Mouse (Mus musculus): Measurements from ENCODE around the gene Rasal3.

Rasal3 gene

GRCm38 (mm10) chr17:32403417-32403816, at the start of gene Rasal3:
Gene Rasal3, minus strand, starts transcription at chr17:32403583.
- in situ Hi-C loops (cut with MboI; ENCODE audit: low sequenced_read_pairs) = no loop called here

DNA sequence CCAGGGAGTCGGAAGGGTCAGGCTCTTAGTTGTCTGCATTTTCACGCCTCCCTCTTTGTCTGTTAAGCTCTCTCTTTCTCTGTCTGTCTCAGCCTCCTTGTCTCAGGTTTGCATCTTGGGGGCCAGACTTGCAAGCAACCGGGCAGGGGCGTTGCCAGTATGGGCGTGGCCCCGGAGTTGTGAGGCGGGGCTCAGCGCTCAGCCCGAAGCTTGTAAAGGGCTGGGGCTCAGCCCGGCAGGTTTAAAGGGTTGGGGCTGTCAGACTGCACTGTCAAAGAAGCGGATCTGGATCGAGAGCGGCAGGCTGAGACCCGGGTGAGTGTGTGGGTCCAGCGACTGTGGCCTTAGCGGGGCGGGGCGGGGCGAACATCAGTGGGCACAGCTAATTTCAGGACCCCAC, 49.1 kb upstream of the Rasal3 start, which contains the start of gene Cyp4f39:
Gene Cyp4f39, plus strand, starts transcription at position 242 of the 400 bp plus-strand sequence.
- in situ Hi-C loops (cut with MboI; ENCODE audit: low sequenced_read_pairs) = no loop called here

GRCm38 (mm10) chr17:32450844-32451537, 47.6 kb upstream of the Rasal3 start:
- in situ Hi-C loops (cut with MboI; ENCODE audit: low sequenced_read_pairs) = no loop called here

- in situ Hi-C loops (cut with MboI; ENCODE audit: low sequenced_read_pairs) = no loop called here
Observed at GRCm38 (mm10) chr17:32449042-32449441, 45.7 kb upstream of the Rasal3 start.

- in situ Hi-C loops (cut with MboI; ENCODE audit: low sequenced_read_pairs) = no loop called here
Observed at GRCm38 (mm10) chr17:32447195-32447594, 43.8 kb upstream of the Rasal3 start.

DNA sequence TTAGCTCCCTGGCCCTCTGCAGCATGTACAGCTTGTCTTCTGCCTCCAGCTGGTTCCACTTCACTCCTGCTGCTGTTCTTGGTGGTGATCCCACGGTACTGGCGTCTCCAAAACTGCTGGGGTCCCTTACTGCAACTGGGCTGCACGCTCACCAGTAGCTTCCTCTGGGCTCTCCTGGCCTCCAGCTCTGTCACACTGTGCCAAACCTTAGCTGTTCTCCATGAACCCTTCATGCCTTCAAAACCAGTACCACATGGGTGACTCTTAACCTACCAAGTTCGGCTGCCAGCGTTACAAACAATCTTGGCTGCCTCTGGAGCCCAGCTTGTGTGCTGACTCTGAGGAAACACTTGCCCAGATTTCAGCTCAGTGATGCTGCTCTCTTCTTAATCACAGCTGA, 41.6 kb upstream of the Rasal3 start:
- in situ Hi-C loops (cut with MboI; ENCODE audit: low sequenced_read_pairs) = no loop called here

- in situ Hi-C loops (cut with MboI; ENCODE audit: low sequenced_read_pairs) = no loop called here
Observed at GRCm38 (mm10) chr17:32443245-32443644, 39.9 kb upstream of the Rasal3 start.

DNA sequence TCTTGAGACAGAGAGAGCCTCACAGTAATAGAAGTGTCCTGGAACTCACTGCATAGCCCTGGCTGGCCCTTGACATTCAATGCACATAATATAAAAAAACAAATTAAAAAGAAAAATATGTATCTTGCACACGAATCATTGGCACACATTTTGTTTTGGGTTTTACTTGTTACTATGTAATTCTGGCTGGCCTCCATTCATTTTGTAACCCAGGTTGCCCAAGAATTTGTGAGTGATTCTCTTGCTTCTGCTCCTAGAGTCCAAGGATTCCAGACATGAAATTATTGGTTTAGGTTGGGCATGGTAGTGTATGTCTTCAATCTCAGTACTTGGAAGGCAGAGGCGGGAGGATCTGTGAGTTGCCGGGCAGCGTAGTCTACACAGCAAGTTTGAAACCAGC, 33.7 kb upstream of the Rasal3 start:
- in situ Hi-C loops (cut with MboI; ENCODE audit: low sequenced_read_pairs) = no loop called here

GRCm38 (mm10) chr17:32435151-32435550, 31.8 kb upstream of the Rasal3 start:
- in situ Hi-C loops (cut with MboI; ENCODE audit: low sequenced_read_pairs) = no loop called here

GRCm38 (mm10) chr17:32434324-32434723, 30.9 kb upstream of the Rasal3 start:
- in situ Hi-C loops (cut with MboI; ENCODE audit: low sequenced_read_pairs) = no loop called here

GRCm38 (mm10) chr17:32431972-32432371, 28.6 kb upstream of the Rasal3 start:
- in situ Hi-C loops (cut with MboI; ENCODE audit: low sequenced_read_pairs) = no loop called here

DNA sequence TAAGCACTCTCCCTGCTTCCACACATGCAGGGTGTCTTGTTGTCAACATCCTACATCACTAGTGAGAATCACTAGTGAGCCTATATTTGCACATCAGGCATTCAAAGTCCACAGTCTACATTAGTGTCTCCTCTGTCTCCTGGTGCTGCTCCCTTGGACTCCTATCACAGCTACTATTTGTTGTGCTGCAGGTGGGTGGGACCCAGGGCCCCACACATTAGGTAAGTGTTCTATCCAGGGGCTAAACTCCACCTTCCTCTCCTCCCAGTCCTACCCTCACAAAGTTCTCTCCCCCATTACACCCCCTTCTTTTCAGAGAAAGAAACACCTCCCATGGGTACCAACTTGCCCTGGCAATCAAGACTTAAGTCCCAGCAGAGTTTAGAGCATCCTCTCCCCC, 23.2 kb upstream of the Rasal3 start:
- in situ Hi-C loops (cut with MboI; ENCODE audit: low sequenced_read_pairs) = loop anchor here (5.0 kb wide), 1 partner anchor 84 kb away; no protein-coding TSS in a partner anchor

DNA sequence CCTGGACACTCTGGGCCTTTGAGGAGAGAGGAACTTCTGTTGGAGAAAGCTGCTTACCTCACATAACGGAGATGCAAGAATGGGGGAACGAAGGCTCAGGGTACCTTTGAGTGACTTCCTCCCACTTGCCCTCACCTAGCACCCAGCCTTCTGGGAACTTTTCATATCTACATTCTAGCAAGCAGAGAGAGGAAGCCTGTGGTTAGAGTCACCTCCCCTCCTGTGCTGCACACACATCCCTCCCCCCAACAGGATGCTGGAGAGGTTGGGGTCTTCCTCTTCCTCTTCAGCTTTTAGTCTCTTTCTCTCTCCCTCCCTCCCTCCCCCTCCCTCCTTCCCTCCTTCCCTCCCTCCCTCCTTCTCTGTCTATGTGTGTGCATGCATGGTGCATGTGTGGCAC, 20.7 kb upstream of the Rasal3 start, which contains the start of gene Pglyrp2:
Gene Pglyrp2, minus strand, starts transcription at position 134 of the 400 bp plus-strand sequence.
- in situ Hi-C loops (cut with MboI; ENCODE audit: low sequenced_read_pairs) = no loop called here

DNA sequence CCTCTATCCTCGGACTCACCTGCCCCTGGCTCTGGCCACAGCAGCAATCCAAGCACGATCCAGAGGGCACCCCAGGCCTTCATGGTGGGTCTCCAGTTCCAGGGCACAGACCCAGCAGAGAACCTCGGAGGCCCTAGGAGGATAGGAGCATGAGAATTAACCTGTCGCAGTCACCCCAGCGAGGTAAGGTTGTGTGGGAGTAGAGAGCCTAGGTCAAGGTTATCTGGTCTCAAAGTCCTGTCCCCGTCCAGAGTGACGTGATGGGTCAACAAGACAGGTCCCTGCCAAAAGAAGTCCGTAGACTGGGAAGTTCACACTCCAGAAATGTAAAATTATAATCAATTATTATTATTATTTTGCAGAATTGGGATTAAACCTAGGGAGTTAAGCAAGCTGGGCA, 17.4 kb upstream of the Rasal3 start:
- in situ Hi-C loops (cut with MboI; ENCODE audit: low sequenced_read_pairs) = no loop called here

DNA sequence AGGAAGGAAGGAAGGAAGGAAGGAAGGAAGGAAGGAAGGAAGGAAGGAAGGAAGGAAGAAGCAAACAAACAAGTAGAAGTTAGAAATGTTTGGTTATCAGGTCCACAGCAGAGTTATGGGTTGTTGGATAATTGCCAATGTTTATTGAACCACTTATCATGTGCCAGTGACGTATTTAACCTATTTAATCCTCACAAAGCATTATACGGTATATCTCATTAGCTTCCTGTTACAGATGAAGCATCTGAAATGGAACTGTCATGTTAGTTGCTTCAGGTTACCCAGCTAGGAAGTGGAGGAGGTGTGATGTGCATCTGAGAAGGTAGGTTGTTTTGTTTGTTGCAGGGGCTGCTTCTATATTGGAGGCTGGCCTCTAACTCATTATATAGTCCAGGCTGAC, 16.6 kb upstream of the Rasal3 start:
- in situ Hi-C loops (cut with MboI; ENCODE audit: low sequenced_read_pairs) = no loop called here

DNA sequence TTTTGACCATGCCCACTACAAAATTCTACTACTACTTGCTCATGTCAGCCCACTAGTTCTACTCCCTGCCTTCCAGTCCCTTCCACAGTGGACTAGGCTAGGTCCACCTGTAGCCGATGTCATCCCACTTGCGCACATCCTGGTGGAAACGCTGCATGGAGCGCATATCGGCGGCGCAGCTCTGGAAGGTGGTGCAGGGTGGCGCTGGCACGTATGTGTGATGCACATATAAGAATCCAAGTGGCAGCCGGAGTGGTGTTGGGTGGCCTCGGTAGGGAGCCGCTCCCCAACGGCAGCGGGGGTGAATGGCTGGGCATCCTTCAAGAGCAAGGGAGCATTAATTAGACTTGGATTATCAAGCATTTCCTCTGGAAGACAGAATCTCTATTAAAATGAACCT, 13.4 kb upstream of the Rasal3 start:
- in situ Hi-C loops (cut with MboI; ENCODE audit: low sequenced_read_pairs) = no loop called here

- in situ Hi-C loops (cut with MboI; ENCODE audit: low sequenced_read_pairs) = no loop called here
Observed at GRCm38 (mm10) chr17:32415417-32416020, 12.1 kb upstream of the Rasal3 start.

- in situ Hi-C loops (cut with MboI; ENCODE audit: low sequenced_read_pairs) = no loop called here
Observed at GRCm38 (mm10) chr17:32411898-32412297, 8.5 kb upstream of the Rasal3 start.

DNA sequence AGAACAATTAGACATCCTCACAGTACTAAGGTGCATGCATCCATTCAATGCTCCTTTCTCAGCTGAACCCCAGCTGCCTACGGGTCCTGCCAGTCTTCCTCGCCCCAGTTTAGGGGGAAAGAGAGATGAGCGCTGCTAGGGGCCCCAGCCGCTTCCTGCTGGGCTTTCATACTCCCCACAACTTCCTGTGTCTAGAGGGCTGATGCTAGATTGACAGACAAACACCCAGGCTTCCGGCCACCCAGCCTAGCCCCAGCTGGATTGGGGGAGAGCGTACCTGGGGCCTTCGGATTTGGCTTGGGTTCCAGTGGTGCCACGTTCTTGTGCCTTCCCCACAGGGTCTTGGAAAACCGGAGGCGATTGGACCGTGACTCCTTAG, 615 bp downstream of the Rasal3 start:
- in situ Hi-C loops (cut with MboI; ENCODE audit: low sequenced_read_pairs) = no loop called here

DNA sequence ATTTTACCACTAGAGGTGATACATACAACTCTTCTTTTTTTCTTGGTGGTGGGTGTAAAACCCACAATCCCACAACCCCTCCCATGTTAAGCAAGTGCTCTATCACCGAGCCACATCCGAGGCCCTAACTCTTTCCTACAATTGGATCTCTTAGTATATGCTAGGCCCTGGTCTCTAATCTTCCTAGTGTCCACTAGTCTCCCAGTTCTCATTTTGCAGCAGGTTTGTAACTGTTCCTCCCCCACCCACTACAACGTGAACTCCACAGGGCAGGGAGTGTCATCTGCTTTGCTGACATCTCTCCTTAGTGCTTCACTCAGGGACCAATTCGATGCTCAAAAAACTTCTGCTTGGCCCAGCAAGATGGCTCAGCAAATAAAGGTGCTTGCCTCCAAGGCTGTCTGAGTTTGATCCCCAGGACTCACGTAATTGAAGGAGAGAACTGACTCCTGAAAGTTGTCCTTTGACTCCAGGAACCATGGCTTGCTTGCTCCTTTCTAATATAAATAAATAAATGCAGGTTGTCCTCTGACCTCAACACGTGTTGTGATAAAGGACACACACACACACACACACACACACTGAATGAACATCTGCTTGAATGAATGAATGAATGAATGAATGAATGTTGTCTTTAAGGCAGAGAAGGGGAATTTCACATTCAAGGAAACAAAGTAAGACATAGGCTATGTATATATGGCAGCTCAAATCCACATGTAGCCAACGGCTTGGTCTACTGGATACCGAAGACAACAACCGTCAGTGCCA, 1.2 kb downstream of the Rasal3 start:
- in situ Hi-C loops (cut with MboI; ENCODE audit: low sequenced_read_pairs) = no loop called here

DNA sequence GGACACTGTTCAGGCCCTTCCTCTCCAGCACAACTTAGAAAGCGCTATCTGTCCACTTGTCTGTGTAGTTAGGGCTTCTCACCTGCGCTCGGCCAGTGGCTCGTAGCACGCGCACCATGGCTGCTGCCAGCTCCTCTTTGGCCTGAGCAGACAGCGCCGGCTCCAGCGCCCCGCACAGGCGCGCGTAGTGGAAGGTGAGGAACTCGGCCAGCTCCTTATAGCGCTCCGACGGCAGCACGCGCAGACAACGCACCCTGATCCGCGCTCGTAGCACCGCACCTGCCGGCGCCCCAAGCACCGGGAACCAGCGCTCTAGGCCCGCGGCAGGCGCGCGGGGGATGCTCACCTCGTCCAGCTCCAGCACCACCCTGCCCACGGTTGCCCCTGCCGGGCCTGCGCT, 7.1 kb downstream of the Rasal3 start:
- in situ Hi-C loops (cut with MboI; ENCODE audit: low sequenced_read_pairs) = no loop called here

DNA sequence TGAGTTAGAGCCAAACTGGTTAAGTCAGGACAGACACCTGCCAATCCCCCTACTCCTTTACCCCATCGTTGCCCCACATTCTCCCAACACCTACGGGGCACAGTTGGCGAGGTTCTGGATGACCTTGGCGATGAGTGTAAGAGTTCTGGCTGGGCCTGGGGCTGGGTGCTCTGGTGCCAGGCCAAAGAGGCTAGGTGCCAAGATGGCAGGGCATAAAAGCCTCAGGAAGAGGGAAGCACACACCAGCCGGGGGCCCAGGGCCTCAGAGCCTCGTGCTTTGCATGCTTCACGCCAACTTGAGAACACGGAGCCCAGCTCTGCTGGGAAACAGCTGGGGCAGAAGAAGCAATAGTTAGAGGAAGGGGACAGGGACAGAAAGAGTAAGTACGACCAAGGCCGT, 9.4 kb downstream of the Rasal3 start:
- in situ Hi-C loops (cut with MboI; ENCODE audit: low sequenced_read_pairs) = no loop called here
